Mouse (Mus musculus) kidney, adult 2 months (tissue): ENCODE measurements around the gene Hadh.

ENCODE experiments used
- CTCF ChIP-seq: fragments of 200-500 bp; conservative IDR thresholded peaks from 2 replicates; pipeline ENCODE4 v1.5.1; 2011; ENCODE audit warnings: low read depth, mild to moderate bottlenecking, control low read depth, low read length, moderate library complexity, mixed read lengths; ENCODE audit not compliant: insufficient read depth, insufficient read length
- POLR2A ChIP-seq: fragments of 200-500 bp; IDR thresholded peaks from one replicate; pipeline ENCODE4 v1.6.1; 2011; ENCODE audit warnings: low read depth, low read length, control low read depth

- no peak for TF ChIP-seq POLR2A
- TF ChIP-seq CTCF: no peak
Measured at GRCm38 (mm10) chr3:131272374-131273100, 636 bp upstream of the Hadh start.
